Mouse (Mus musculus) naive thymus-derived CD4-positive, alpha-beta T cell, adult 2 months (primary cell): ENCODE data around the gene Slc25a42.
A peak's percentile ranks its signal among the peaks of the same experiment; 100 is the strongest.

Experiments used
- DNase-seq: peaks from one replicate; pipeline ENCODE4 v3.0.0-alpha.2; 2011; ENCODE audit warnings: low read depth

Gene Slc25a42

DNA sequence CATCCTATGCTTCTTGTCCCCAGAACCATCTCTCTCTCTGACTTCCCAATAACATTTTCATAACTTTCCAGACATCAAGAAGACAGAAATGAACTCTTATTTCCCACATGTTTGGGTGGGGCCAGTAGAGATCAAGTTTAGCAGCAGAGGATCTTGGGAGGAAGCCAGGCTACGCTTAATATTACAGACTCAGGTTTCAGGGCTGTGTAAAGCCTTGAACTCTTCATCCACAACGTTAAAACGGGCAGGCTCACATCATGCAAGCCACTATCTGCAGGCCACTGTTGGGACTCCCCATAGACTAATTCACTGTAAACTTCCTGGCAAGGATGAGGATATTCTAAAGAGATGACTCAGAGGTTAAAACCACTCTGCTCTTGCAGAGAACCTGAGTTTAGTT is 2.3 kb upstream of the Slc25a42 start:
- DNase-seq: no peak

DNA sequence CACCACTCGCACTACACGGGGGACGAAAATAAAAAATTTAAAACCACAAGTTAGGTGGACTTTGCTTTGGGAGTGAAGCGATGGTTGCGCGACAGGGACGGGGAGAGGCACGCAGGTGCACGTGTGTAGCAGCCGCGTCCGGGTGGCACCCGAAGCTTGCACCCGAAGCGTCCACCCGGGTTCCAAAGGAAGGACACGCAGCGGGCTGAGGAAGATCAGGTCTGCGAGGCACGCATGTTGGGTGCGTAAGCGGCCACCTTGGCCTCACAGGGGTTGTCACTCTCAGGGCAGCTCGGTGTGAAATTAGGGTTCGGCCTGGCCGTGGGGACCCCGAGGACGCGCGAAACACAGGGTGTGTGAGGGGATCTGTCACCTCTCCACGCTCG is 386 bp downstream of the Slc25a42 start:
- DNase-seq: no peak

DNA sequence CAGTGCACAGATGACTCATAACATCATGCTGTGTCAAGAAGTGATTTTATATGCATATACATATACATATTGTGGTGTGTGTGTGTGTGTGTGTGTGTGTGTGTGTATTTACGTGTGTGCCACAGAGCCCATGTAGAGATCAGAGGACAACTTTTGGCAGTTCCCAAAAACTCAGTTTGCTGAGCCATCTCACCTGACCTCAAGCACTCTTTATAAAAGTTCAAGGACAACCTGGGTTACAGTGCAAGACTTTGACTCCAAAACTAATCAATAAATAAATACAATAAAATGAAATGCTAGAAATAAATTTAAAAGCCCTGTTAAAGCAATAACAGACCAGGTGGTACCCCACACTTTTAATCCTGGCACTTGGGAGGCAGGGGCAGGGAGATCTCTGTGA is 830 bp downstream of the Slc25a42 start:
- peak; percentile 18 for DNase-seq

DNA sequence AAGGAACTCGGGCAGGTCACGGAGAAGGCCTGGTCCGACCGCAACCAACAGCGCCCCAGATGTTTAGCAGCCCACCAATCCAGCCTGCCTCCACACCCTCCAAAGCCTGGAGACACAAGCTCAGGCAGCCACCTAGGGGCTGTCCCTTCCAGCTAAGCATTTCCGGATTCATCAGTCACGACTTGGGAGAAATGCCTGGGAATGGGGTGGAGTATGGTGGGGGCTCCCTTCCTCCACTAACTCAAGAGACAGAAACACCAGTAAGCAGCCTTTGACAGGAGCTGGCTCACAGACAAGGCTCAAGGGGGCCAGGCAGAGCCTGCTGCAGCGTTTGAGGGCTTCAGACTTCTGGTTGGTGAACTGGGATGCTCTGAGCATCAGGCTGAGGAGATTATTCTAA is 1.6 kb downstream of the Slc25a42 start:
- DNase-seq: no peak

DNA sequence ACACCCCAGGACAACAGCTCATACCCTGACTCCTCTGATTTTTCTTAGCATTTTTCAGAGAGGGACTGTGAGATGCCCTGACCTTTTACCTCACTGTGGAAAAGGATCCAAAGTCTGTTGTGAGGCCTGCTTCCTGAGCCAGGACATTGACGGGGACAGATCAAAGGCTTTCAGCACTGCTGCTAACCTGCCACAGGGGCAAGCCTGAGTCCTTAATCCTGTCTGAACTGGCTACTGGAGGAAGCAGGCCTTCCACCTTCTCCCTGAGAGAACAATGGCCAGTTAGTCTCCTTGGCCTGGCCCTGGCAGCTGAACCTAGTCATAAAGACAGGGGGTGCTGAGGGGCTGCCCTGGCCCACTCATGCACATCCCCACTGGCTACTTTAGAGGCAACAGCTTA is 4.0 kb downstream of the Slc25a42 start:
- no peak for DNase-seq

DNA sequence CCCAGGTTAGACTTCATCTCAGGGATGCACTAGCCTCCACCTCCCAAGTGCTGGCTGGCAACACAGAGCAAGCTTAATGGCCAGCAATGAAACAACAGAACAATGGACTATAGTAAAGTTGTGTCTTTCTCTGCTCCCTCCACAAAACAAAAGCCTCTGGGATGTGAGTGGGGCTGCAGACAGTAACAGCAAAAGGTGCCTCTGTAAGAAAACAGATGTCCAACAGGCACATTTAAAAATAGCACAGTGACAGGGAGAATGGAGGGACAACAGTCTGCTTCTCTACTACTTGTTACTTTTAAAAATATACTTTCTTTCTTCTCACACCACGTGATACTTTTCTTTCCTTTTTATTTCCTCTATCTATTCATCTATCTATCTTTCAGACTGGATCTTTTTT is 7.3 kb downstream of the Slc25a42 start:
- no peak for DNase-seq

DNA sequence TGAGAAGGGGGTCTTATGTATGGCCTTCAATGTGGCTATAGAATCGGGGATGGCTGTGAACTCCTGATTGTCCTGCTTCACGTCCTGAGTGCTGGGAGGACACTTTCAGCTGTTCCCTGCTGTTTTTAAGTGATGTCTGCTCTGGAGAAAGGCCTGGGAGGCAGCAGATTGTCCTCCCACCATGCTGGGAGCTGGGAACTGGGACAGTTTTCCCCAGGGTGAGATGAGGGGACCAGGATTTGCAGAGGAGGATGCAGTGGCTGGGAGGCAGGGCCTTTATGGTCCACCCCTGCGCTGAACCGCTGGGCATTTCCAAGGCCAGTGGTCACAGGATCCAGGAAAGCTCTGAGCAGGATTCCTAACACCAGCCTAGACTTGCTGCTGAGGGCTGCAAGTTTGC is 9.0 kb downstream of the Slc25a42 start:
- DNase-seq: no peak

DNA sequence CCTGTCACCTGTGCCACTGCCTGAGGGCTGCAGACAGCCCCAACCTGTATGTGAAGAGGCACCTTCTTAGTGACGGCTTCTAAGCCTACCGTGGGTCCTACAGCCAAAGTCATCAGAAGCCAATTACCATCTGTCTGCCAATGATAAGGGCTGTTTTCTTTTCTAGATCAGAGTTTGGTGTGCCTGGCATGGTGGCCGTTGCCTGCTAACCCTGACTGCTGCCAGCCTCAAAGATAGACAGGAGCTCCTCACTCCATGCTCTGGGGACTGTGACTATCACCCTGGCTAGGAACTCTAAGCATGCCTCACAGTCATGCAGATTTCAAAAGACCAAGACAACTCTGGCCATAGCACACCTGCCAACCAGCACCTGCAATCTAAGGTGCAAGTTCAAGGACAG is 10.7 kb downstream of the Slc25a42 start:
- DNase-seq: no peak

DNA sequence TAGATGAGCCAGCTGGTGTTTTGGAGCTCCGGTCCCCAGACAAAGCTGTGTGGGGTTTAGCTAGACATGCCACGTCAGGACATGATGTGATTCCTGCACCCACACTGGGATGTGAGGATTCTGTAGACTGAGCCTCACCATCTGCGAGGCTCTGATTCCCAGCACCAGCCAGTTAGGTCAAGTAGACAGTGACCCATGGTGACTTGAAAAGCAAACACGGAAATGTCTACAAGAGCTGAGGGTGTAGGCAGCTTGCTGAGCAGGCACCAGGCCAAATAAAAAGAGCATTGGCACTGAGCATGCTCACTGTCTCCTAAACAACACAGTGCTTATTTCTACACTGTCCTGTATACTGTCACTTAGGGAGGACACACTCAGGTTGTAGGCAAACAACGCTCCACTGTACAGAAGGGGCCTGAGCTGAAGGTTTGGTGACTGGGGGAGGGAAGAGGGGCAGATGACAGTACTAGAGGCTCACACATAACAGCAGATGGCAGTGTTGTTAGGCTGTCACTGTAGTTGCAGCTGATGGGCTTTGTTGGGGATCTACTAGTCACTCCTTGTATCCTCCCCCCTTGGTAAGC is 11.9 kb downstream of the Slc25a42 start:
- DNase-seq: peak; percentile 35

DNA sequence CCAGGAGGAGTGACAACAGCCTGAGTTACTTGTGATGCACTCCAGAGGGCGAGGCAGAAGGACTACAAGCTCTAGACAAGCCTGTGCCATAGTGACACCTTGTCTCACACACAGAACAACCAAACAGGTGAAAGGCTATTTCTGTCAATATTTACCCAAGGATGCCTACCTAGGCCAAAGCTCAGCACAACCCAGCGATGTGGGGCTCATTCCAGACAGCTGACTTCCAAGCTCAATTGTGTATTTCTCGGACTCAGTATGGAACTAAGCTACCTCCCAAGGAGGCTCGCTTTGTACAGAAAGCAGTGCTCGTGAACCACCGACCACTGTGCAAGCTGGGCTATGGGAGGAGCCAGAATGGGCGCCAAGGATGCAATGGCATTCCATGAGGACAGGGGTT is 14.5 kb downstream of the Slc25a42 start:
- no peak for DNase-seq

DNA sequence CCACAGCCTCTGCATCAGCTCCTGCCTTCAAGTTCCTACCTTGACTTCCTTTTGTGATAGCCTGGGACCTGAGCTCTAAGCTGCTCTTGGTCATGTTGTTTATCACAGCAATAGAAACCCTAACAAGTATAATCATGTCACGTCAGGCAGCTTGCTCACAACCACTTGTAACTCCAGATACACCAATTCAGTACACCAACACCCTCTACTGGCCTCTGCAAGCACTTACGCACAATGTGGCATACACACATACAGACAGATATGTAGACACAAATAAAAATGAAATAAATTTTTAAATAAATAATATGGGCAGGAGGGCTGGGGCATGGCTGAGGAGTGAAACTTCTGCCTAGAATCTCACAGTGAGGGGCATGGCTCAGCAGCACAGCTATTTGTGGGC is 16.3 kb downstream of the Slc25a42 start:
- no peak for DNase-seq

DNA sequence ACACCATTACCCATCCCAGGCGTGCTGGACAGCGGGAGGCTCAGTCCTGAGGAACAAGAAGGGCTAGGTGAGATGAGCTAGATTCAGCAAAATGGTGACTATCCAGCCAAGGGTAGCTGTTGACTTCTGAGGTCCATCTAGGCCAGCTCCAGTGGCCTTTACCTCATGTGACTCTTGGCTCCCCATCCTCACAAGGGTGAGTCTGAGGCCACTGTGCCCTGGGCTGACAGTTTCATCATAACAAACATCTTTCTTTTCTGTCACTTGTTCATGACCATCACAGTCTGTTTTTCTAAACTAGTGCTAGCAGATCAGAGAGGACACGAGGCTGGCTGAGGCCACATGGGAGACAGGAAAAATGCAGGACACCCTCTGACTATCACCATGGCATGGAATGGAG is 17.9 kb downstream of the Slc25a42 start:
- DNase-seq: no peak

DNA sequence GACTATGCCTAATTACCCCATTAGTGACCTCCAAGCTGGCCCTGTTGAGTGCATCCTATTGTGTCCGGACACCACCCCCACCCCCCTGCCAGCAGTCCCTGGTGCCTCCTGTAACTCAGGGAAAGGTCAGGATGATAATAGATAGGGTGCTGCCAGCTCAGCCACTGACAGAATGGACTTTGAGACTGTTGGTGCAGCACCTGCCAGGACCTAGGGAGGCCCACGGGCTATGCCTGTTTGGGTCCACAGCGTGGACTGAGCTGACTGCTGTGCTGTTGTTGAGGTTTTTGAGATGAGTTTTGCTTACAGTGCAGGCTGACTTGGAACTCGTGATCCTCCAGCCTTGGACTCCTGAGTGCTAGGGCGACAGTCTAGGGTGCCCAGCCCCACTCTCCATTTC is 18.9 kb downstream of the Slc25a42 start:
- DNase-seq: no peak

DNA sequence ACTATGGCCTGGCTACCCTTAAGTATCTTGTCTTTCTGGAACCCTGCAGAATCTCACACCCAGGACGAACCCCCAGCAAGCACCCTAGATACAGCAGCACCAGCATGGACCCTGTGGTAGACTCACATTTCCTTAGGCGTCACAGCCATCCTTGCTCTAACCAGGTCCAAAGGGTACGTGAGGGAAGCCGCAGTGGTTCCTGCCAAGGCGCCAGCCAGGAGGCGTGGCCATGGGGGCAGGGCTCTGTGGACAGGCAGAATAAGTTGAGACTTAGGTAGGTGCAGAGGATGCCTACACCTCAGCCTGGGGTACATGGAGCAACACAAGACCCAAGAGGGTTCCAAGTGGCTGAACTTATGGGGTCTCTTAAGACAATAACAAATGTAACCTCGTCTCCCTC is 23.4 kb downstream of the Slc25a42 start:
- no peak for DNase-seq

DNA sequence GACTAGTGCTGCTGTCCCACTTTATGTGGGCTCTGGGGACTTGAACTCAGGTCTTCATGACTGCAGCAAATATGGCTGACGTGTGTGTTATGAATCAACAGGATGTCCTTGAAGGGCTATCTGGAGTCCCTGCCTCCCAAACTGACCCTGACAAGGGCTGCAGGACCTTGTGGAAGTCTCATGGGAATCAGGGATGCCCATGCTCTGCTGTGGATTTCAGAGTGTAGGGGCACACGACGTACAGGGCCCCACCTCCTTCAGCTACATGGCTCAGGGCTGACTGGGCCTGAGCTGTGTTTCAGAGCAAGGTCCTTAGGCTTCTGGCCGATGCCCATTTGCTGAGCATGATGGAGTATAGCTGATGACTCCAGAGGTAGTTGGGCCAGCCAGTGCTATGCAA is 28.9 kb downstream of the Slc25a42 start:
- DNase-seq: no peak

DNA sequence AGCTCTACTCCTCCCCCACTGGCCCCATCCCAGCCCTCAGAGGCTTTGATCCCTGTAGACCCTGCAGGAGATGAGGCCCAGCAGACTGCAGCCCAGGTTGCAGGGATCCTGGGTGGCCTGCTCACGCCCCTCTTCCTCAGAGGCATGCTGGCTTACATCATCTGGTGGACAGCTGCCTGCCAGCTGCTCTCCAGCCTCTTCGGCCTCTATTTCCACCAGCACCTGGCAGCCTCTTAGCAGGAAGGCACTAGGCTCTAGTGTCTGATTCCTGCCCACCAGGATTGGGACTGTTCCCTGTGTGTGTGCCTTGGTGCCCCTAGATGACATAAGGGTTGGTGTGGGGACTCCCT is 30.2 kb downstream of the Slc25a42 start:
- no peak for DNase-seq

DNA sequence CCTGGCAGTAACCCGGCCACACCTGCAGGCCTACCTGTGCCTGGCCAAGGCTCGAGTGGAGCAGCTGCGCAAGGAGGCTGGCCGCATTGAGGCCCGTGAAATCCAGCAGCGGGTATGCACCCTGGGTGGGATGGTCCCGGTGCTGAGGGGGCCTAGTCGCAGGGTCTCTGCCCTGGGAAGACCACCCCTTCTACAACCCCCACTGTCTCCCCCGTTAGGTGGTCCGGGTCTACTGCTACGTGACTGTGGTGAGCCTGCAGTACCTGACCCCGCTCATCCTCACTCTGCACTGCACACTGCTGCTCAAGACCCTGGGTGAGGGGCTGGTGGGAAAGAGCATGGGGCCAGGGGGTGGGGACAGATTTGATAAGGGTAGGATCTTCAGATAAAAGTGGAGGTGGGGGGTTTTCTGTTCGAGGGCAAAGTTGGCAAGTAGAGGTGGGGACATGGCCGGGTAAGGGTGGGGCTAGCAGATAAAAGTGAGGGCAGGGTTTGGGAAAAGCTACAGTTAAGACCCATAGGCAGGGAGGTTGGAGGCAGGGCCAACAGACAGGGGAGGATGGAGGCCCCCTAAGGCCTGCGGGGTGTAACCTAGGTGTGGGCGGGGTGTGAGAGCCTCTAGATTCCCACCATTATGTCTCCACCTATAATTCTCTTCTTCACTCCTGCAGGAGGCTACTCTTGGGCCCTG is 30.7 kb downstream of the Slc25a42 start:
- DNase-seq: no peak

DNA sequence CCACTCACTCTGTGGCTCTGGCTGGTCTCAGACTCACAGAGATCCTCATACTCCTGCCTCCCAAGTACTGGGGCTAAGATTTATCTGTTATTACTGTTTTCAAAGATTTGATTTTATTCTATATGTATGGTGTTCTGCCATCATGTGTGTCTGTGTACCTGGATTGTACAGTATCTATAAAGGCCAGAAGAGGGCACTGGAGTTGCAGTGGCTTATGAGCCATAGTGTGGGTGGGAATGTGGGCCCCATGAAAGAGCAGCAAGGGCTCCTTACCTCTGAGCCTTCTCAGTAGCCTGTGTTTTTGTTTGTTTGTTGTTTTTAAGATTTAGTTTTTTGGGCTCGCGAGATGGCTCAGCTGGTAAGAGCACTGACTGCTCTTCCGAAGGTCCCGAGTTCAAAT is 33.0 kb downstream of the Slc25a42 start:
- peak; percentile 29 for DNase-seq

DNA sequence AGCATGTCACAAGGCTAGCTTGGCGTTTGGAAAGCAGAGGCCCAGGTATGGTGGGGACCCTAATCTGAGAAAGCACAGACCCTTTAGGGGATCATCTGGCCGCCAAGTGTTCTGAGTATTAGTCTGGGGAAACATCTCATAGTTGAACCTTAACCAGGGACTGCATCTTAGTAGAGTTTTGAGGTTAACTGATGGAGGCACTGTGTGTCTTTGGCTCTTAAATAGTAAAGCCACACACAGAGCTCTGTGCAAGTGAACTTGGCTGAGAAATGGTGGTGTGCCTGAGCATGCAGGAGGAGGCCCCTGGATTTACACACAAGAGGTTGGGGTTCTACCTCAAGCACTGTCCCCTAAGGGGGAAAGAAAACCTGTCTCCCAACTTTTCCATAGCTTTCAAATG is 33.9 kb downstream of the Slc25a42 start:
- DNase-seq: no peak

DNA sequence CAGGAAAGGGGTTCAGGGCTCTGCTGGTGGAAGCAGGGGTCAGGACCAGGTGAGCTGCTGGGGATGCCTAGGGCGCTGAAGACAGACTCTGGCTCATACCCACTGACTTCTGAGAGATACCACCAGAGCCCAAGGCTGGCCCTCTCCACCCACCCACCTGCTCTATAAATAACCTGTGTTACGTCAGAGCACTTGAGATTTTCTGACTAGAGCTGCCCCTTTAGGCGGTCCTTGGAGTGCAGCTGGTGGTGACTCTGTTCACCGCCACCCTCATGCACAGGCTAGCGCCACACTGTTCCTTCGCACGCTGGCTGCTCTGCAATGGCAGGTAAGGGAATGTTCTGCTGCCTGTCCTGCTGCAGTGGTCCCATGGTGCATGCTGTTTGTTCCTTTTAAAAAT is 38.0 kb downstream of the Slc25a42 start:
- no peak for DNase-seq

DNA sequence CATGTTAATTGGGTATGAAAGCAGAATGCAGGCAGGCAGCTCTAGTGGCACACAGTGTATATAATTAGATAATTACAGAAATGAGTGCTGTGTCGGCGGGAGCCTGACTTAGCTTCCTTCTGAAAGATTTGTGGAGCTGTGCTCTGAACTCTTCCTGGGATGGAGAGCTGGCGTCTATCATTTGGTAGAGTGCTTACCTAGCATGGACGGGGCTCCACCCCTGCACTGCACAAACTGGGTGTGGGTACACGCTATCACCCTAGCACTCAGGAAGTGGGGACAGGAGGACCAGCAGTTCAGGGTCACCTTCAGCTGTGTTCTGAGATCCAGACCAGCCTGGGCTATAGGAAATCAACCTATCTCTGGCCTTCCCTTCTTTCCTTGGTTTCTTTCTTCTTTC is 38.8 kb downstream of the Slc25a42 start:
- DNase-seq: no peak

DNA sequence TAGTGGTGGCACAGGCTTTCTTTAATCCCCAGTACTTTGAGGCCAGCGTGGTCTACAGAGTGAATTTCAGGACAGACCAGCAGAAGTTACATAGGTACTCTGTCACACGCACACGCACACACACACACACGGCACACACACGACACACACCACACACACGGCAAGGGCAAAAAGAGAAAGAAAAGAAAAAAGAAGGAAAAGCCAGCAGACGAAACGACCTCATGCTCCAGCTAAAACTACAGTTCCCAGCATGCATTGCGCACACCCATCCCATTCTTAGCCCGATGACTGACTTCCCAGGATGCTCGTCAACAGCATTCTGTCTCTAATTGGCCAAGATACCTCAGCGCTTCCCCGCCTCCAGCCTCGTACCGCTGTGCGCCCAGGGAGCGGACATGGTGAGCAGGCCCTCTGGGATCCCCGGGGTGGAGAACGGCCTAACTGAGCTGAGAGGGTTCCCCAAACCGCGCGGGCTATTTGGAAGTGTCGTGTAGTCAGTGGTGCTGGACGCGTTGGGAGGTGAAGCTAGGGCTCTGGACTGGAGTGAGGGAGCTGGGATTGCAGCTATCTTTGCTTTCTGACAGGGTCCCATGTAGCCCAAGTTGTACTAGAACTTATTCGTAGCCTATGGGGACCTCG is 39.9 kb downstream of the Slc25a42 start, which contains the start of gene Tmem161a:
Gene Tmem161a, plus strand, starts transcription at position 314 of the 639 bp plus-strand sequence.
- peak; percentile 92 for DNase-seq

DNA sequence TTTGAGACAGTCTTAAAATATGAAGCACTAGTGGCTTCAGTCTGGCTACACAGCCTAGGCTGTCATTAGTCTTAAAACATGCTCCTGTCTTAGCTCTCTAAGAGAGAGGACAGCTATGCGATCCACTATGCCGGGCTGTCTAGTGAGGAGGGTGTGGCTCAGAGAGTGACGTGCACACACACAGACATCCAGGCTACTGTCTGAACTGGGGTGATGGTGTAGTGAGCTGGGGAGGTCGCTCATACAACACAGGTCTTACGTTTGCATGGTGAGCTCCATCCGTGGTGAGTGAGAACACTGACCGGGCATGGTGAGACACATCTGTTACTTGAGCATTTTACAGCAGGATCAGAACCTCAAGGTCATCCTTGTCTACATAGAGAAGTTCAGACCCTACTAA is 40.9 kb downstream of the Slc25a42 start:
- no peak for DNase-seq

DNA sequence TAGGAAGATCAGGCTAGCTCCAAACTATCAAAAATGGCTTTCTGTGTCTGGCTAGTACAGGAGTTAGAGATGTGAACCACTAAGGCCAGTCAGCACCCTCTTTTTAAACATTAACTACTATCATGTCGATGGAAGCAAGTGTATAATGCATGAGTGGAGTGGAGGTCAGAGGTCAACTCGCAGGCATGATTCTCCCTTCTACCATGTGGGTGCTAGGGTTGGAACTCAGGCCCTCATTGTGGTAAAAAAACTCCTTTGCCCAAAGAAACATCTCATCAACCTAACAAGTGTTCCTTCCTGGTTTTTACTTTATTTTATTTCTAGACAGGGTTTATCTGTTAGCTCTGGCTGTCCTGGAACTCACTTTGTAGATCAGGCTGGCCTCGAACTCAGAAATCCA is 41.4 kb downstream of the Slc25a42 start:
- no peak for DNase-seq
